Mouse (Mus musculus): ENCODE results near the gene Zbed4.

GRCm38 (mm10) chr15:88822513-88822912 is 71.1 kb downstream of the Zbed4 start:
- no peak for TF ChIP-seq POLR2A (IDR thresholded peaks at IDR 0.05; ENCODE audit: control insufficient read depth, low read depth, low read length)
- no peak for TF ChIP-seq CTCF (IDR thresholded peaks at IDR 0.05; ENCODE audit: control insufficient read depth, insufficient read depth, insufficient replicate concordance, low read depth, low read length)

All from testis, adult 2 months (tissue).